Mouse (Mus musculus): ENCODE data around the gene Asap2. TPM values are rescaled to one million over a fixed set of nuclear protein-coding genes. Genes with fewer than 3 reads are reported as not detected.
A peak's percentile ranks its signal among the peaks of the same experiment; 100 is the strongest.

Gene Asap2
- total and polyA plus RNA-seq, 3 experiments, result 0.46 to 1.9 TPM; not detected in 1

GRCm38 (mm10) chr12:21265946-21266783 is 275.9 kb downstream of the Asap2 start:
- no peak overlapping the region for H3K9ac ChIP-seq (ENCODE audit: control insufficient read depth, low read depth, low read length, poor library complexity, severe bottlenecking)
- H3K4me3 ChIP-seq (ENCODE audit: control insufficient read depth in 1 of 2, insufficient read depth in 1 of 2, low read depth in 2 of 2, low read length in 2 of 2), result no peak overlapping the region
- no peaks in the 10 kb centered on the region for H3K36me3 ChIP-seq (ENCODE audit: control insufficient read depth in 1 of 2, insufficient read depth in 2 of 2, low read length in 2 of 2)
- H3K27me3 ChIP-seq (ENCODE audit: control insufficient read depth in 1 of 2, insufficient read depth in 2 of 2, low read length in 2 of 2), result no peaks in the 10 kb centered on the region
- H3K27ac ChIP-seq (ENCODE audit: control insufficient read depth, low read depth, low read length), result no peak overlapping the region
- no peaks in the 10 kb centered on the region for H3K79me2 ChIP-seq (ENCODE audit: control insufficient read depth, insufficient read depth, low read length, poor library complexity)
- no peaks in the 10 kb centered on the region for H3K4me1 ChIP-seq (ENCODE audit: control insufficient read depth in 1 of 2, insufficient read depth in 2 of 2, low read length in 2 of 2)
- TF ChIP-seq MAFK (IDR thresholded peaks at IDR 0.05; ENCODE audit: borderline replicate concordance, low read depth, low read length) (no peak), USF1 (IDR thresholded peaks at IDR 0.05; ENCODE audit: low read depth, low read length) (no peak), ZKSCAN1 (IDR thresholded peaks at IDR 0.05; ENCODE audit: low read depth, low read length) (no peak), CTCF (IDR thresholded peaks at IDR 0.05 in 2 of 3, conservative IDR thresholded peaks at IDR 0.05 in 1 of 3; ENCODE audit: control insufficient read depth in 1 of 3, insufficient read depth in 1 of 3, low read depth in 2 of 3, low read length in 3 of 3, poor library complexity in 1 of 3, severe bottlenecking in 1 of 3) (peak; percentile 48 to 69 (median 65)), SMC3 (IDR thresholded peaks at IDR 0.05; ENCODE audit: low read depth, low read length) (peak; percentile 79), RAD21 (IDR thresholded peaks at IDR 0.05; ENCODE audit: low read depth, low read length) (peak; percentile 66), ZC3H11A (IDR thresholded peaks at IDR 0.05; ENCODE audit: low read depth, low read length) (peak; percentile 45)
- peak; percentile 43 for DNase-seq (ENCODE audit: low read depth, low spot score)
- H3K9me3 ChIP-seq (replicated peaks; ENCODE audit: insufficient read depth, low read length), result no peaks in the 10 kb centered on the region

- no peak for DNase-seq (ENCODE audit: low read depth, low spot score)
- H3K27ac ChIP-seq (ENCODE audit: control insufficient read depth, low read depth, low read length), result no peak overlapping the region
- no peaks in the 10 kb centered on the region for H3K36me3 ChIP-seq (ENCODE audit: control insufficient read depth in 1 of 2, insufficient read depth in 2 of 2, low read length in 2 of 2)
- H3K79me2 ChIP-seq (ENCODE audit: control insufficient read depth, insufficient read depth, low read length, poor library complexity), result no peaks in the 10 kb centered on the region
- no peaks in the 10 kb centered on the region for H3K27me3 ChIP-seq (ENCODE audit: control insufficient read depth in 1 of 2, insufficient read depth in 2 of 2, low read length in 2 of 2)
- H3K4me3 ChIP-seq (ENCODE audit: control insufficient read depth in 1 of 2, insufficient read depth in 1 of 2, low read depth in 2 of 2, low read length in 2 of 2), result no peak overlapping the region
- H3K9me3 ChIP-seq (replicated peaks; ENCODE audit: insufficient read depth, low read length), result no peaks in the 10 kb centered on the region
- H3K9ac ChIP-seq (ENCODE audit: control insufficient read depth, low read depth, low read length, poor library complexity, severe bottlenecking), result no peak overlapping the region
- TF ChIP-seq MAFK (IDR thresholded peaks at IDR 0.05; ENCODE audit: borderline replicate concordance, low read depth, low read length) (no peak), TAL1 (IDR thresholded peaks at IDR 0.05; ENCODE audit: low read length) (no peak), E2F4 (IDR thresholded peaks at IDR 0.05; ENCODE audit: borderline replicate concordance, low read depth, low read length) (no peak), UBTF (IDR thresholded peaks at IDR 0.05; ENCODE audit: borderline replicate concordance, insufficient read depth, low read depth, low read length) (no peak), CTCF (IDR thresholded peaks at IDR 0.05 in 2 of 3, conservative IDR thresholded peaks at IDR 0.05 in 1 of 3; ENCODE audit: control insufficient read depth in 1 of 3, insufficient read depth in 1 of 3, low read depth in 2 of 3, low read length in 3 of 3, poor library complexity in 1 of 3, severe bottlenecking in 1 of 3) (no peak), RCOR1 (IDR thresholded peaks at IDR 0.05; ENCODE audit: low read depth, low read length) (no peak), CHD1 (IDR thresholded peaks at IDR 0.05; ENCODE audit: low read depth, low read length) (no peak), TBP (IDR thresholded peaks at IDR 0.05; ENCODE audit: low read depth, low read length) (no peak), JUND (IDR thresholded peaks at IDR 0.05; ENCODE audit: low read depth, low read length) (no peak), POLR2A (IDR thresholded peaks at IDR 0.05; ENCODE audit: control insufficient read depth in 1 of 2, insufficient read depth in 1 of 2, low read depth in 1 of 2, low read length in 2 of 2, poor library complexity in 1 of 2) (no peak), USF2 (IDR thresholded peaks at IDR 0.05; ENCODE audit: borderline replicate concordance in 1 of 2, insufficient read depth in 1 of 2, low read depth in 1 of 2, low read length in 2 of 2) (no peak)
- no peaks in the 10 kb centered on the region for H3K4me1 ChIP-seq (ENCODE audit: control insufficient read depth in 1 of 2, insufficient read depth in 2 of 2, low read length in 2 of 2)
Measured at GRCm38 (mm10) chr12:21266784-21267098, 276.5 kb downstream of the Asap2 start.

All from MEL (cell line).